Mouse (Mus musculus): Measurements from ENCODE around the gene Uck2.

DNA sequence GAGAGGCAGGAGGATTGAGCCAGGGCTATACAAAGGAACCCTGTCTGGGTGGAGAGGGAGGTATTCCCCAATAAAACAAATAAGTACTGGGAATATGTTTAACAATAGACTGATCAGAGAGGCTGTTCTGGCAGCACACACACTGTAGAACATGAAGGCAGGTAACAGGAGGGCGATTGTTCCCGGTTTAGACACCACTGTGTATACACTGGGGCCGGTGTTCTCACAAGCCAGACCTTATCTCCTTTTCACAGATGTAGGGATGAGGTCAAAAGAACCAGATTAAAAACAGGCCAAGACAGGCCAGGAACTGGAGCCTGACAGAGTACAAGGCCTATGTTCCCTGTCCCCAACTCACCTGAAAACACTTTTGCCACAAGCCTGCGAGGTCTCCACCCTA is 13.8 kb downstream of the Uck2 start:
- TF ChIP-seq CTCF (IDR thresholded peaks at IDR 0.05; ENCODE audit: extremely low read depth, insufficient read depth, insufficient read length, insufficient replicate concordance) (no peak), POLR2A (IDR thresholded peaks at IDR 0.05; ENCODE audit: low read depth, low read length) (no peak)

Data from spleen, adult 2 months (tissue).